ENCODE assay signal across 8 mouse cellular contexts in the genomic region with DNA sequence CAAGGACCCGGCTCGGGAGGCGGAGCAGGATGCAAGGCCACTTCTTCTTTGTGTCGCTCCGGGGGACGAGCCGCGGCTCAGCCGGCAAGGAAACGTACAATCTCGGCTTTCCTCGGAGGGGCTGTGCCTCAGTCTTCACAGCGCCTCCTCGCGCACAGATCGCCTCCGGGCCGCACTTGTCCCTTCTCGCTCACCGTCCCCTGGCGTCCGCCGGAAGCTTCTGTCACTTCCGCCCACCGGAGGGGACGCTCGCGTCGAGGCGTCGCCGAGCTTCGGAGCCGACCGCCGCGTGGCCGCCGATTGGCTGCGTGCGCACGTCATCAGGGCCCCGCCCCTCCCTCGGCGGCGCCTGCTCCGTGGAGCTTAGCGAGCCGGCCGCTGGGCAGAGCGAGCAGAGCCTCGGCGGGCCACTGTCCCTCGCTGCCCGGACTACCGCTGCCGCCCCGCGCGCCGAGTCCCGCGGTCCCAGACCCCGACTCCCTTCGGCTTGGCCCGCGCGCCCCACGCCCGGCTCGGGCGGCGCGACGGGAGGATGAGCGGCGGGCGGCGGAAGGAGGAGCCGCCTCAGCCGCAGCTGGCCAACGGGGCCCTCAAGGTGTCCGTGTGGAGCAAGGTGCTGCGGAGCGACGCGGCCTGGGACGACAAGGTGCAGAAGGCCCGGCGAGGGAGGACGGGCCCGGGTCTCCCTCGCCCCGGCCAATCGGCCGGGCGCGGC. TPM values are rescaled to one million over a fixed set of nuclear protein-coding genes. Genes with fewer than 3 reads are reported as not detected.
DNase-seq lines count a peak whose midpoint lies in the region; ATAC-seq and TF ChIP-seq lines count a peak whose summit lies in the region.

A gene (plus strand): TSS at position 357 of the 715 bp plus-strand sequence.

- WGBS in forebrain, postnatal 0 days, result under 1% methylated on average over 94 of the region's 98 CpGs
- WGBS in lung, embryonic 15.5 days, result under 1% methylated on average over 97 of the region's 98 CpGs

- peaks cover 64% of the 10 kb centered on the region for H3K36me3 ChIP-seq in G1E (replicated peaks)
- peaks cover 27% of the 10 kb centered on the region for H3K36me3 ChIP-seq in forebrain, postnatal 0 days (ENCODE audit: insufficient read depth)
- peaks cover 27% of the 10 kb centered on the region for H3K36me3 ChIP-seq in lung, embryonic 15.5 days

- peak within 1 kb of the TSS; percentile 85 for H3K4me2 ChIP-seq in forebrain, postnatal 0 days (ENCODE audit: low read depth)
- peak within 1 kb of the TSS; percentile 84 for H3K4me2 ChIP-seq in lung, embryonic 15.5 days

- no peaks in the 10 kb centered on the region for H3K27me3 ChIP-seq in G1E (ENCODE audit: insufficient read depth, low read length)
- H3K27me3 ChIP-seq in forebrain, postnatal 0 days (ENCODE audit: insufficient read depth, low read length), result no peaks in the 10 kb centered on the region
- H3K27me3 ChIP-seq in lung, embryonic 15.5 days, result no peaks in the 10 kb centered on the region

- peak within 1 kb of the TSS; percentile 89 for H3K27ac ChIP-seq in forebrain, postnatal 0 days (ENCODE audit: low read depth, low read length)
- peak within 1 kb of the TSS; percentile 96 for H3K27ac ChIP-seq in lung, embryonic 15.5 days

- H3K9me3 ChIP-seq in G1E (replicated peaks), result no peaks in the 10 kb centered on the region
- no peaks in the 10 kb centered on the region for H3K9me3 ChIP-seq in forebrain, postnatal 0 days (ENCODE audit: low read length)
- no peaks in the 10 kb centered on the region for H3K9me3 ChIP-seq in lung, embryonic 15.5 days

- H3K4me3 ChIP-seq in G1E (ENCODE audit: low read depth, low read length), result peak within 1 kb of the TSS; percentile 98
- H3K4me3 ChIP-seq in forebrain, postnatal 0 days (ENCODE audit: low read depth, low read length), result peak within 1 kb of the TSS; percentile 78
- peak within 1 kb of the TSS; percentile 100 for H3K4me3 ChIP-seq in lung, embryonic 15.5 days

- ATAC-seq in G1E (ENCODE audit: extremely low read depth, insufficient number of reproducible peaks, low FRiP score, poor library complexity, severe bottlenecking), result peak; percentile 79
- ATAC-seq in forebrain, postnatal 0 days, result peak; percentile 98
- ATAC-seq in lung, embryonic 15.5 days (ENCODE audit: borderline replicate concordance, extremely low read depth, low FRiP score, low TSS enrichment), result peak; percentile 96

- H3K9ac ChIP-seq in forebrain, postnatal 0 days, result peak within 1 kb of the TSS; percentile 96
- peak within 1 kb of the TSS; percentile 99 for H3K9ac ChIP-seq in lung, embryonic 15.5 days

- peaks cover 48% of the 10 kb centered on the region for H3K4me1 ChIP-seq in G1E (ENCODE audit: insufficient read depth, low read depth, low read length)
- peaks cover 12% of the 10 kb centered on the region for H3K4me1 ChIP-seq in forebrain, postnatal 0 days (ENCODE audit: insufficient read depth)
- H3K4me1 ChIP-seq in lung, embryonic 15.5 days, result peaks cover 38% of the 10 kb centered on the region

- DNase-seq in G1E (ENCODE audit: low spot score), result peak; percentile 89
- DNase-seq in cerebellum, adult 18-20 months, result peak; percentile 97 to 99
- DNase-seq in forebrain, postnatal 0 days, result peak; percentile 99
- peak; percentile 98 for DNase-seq in heart, postnatal 4 days
- peak; percentile 94 to 97 for DNase-seq in layer of hippocampus, adult 8-10 months (ENCODE audit: low spot score in 2 of 2)
- peak; percentile 96 for DNase-seq in ovary, adult 18-20 months (ENCODE audit: low spot score)
- peak; percentile 98 for DNase-seq in thymus, postnatal 0 days (ENCODE audit: low spot score)

- TF ChIP-seq CTCF in G1E (IDR thresholded peaks at IDR 0.05; ENCODE audit: low read depth, low read length), result 0 out of 2 replicates have a peak, but pooled peaks have one; percentile 28
- peak; percentile 90 for TF ChIP-seq CTCF in forebrain, postnatal 0 days (IDR thresholded peaks at IDR 0.05; ENCODE audit: low read depth)

RNA-seq across cellular contexts. Expression of the gene that starts here (rescaled TPM):
- total RNA-seq in G1E (2014; fragmentation: Nextera tagmentation), result 97.3 and 108 TPM in 2 replicates
- total RNA-seq in G1E (2017), result 210 and 302 TPM in 2 replicates
- polyA plus RNA-seq in G1E (2012), result 103 and 173 TPM in 2 replicates
- total RNA-seq in forebrain, postnatal 0 days (2014; rRNA removed), result 123 TPM in 2 replicates
- 154 and 169 TPM in 2 replicates for polyA plus RNA-seq in forebrain, postnatal 0 days (2015; fragmentation: Nextera tagmentation; extraction: Ambion mirVana)
- total RNA-seq in heart, postnatal 4 days (2021), result 100 to 1,000 TPM; 136 to 142 TPM
- 10 to 100 TPM; 80.0 to 94.3 (median 87.5) TPM for total RNA-seq in layer of hippocampus, adult 8-10 months (2022)
- polyA plus RNA-seq in lung, embryonic 15.5 days (2015; fragmentation: Nextera tagmentation; extraction: Ambion mirVana), result 186 and 190 TPM in 2 replicates
- 178 and 179 TPM in 2 replicates for polyA plus RNA-seq in thymus, postnatal 0 days (2015; fragmentation: Nextera tagmentation; extraction: Ambion mirVana)

Comparison
In these comparisons a context has a peak if more than half of its experiments do, and no peak if none do; other contexts are left out.
1. Peak in every context shown above with its lines: DNase-seq, ATAC-seq, H3K4me3 ChIP-seq and H3K27ac ChIP-seq.